Mouse (Mus musculus): ENCODE measurements around the gene Tmtc1.

Gene Tmtc1

GRCm38 (mm10) chr6:148241685-148242084 lies 202.5 kb downstream of the Tmtc1 start:
- no peak for DNase-seq (ENCODE audit: low spot score)

GRCm38 (mm10) chr6:148239311-148239710 lies 204.9 kb downstream of the Tmtc1 start:
- no peak for DNase-seq (ENCODE audit: low spot score)

- DNase-seq (ENCODE audit: low spot score): no peak
Observed at GRCm38 (mm10) chr6:148237453-148237852, 206.7 kb downstream of the Tmtc1 start.

- DNase-seq (ENCODE audit: low spot score): no peak
Observed at GRCm38 (mm10) chr6:148234105-148234828, 209.9 kb downstream of the Tmtc1 start.

DNA sequence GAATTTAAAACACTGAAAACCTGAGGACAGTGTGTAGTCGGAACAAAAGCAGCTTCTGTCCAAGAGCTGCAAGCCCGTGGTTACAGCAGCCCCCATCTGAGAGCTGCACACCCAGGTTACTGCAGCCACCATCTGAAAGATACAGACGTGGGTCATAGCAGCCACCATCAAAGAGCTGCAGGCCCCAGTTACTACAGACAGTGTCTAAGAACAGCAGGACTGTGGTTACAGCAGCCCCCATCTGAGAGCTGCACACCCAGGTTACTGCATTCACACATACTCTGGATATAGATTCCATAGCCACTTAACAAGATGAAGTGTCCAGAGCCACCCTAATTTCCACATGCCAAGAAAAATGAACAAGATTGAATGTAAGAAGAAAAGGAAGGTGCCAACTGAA lies 216.6 kb downstream of the Tmtc1 start:
- no peak for DNase-seq (ENCODE audit: low spot score)

DNA sequence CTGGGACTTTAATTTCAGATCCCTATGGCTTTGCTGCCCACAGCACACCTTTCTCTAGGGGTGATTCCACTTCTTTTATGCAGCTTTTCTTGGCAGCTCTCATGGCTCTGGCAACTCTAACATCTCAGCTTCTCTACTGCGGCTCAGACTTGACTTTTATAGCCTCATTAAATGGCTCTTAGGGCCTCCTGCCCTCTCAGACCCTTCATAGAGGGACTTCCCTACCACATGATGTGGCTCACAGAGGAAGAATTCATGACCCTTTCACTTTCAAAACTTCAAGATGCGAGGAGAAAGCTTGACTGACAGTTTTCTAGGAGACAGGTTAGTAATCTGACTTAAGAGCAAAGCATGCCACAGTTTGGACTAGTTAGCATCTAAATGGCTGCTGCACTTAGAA lies 221.5 kb downstream of the Tmtc1 start:
- no peak for DNase-seq (ENCODE audit: low spot score)

DNA sequence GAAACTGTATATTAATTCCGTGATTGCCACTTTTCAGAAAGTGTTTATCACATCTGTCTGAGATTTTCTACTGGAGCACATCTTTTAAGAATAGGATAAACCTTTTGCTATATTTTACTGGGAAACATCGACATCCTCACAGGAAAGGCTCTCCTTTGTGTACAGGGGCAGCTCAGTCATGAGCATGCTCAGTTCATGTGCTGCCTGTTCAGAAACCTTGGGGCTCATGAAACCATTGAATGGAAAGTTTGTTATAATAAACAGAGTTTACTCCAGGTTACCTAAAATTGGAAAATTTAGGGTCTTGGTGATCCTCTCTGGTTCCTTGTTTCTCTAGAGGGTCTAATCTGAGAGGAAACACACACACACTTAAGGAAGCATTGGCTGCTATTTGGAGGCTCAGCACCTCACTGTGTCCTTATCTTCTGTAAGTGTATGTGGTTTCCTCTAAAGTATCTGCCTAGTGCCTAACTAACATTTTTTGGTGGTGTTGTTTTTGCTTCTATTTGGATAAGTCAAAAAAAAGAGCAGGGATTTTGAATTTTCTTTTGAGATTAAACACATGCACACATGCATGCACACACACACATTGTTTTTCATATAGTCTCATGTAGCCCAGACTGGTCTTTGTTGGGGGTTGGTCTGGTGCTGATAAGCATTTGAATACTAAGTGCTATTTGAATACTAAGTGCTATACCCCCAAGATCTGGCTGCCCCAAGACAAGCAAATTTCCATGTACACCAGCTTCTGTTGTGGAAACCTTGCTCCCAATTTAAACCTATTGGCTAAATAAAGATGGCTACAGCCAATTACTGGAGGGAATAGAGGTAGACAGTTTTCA lies 225.7 kb downstream of the Tmtc1 start:
- no peak for DNase-seq (ENCODE audit: low spot score)

DNA sequence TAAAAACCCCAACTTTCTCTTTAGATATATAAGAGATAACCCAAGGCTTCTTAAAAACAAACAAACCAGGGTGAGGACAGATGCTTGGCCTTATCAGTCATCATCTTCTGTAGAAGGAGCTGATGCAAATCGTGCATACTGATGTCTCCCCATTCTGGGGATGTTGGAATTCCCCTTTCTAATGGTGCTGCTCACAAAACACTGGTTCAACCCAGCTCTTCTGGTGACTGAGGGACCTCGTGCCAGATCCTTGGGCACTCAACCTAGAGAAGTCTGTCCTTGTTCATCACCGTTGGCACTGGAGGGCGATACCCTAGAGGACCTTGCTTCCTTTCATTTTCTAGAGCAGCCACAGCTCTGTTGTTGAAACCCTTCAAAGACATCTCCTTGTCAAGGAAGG lies 227.4 kb downstream of the Tmtc1 start:
- no peak for DNase-seq (ENCODE audit: low spot score)

- peak; percentile 34 for DNase-seq (ENCODE audit: low spot score)
Observed at GRCm38 (mm10) chr6:148214765-148215164, 229.4 kb downstream of the Tmtc1 start.

DNA sequence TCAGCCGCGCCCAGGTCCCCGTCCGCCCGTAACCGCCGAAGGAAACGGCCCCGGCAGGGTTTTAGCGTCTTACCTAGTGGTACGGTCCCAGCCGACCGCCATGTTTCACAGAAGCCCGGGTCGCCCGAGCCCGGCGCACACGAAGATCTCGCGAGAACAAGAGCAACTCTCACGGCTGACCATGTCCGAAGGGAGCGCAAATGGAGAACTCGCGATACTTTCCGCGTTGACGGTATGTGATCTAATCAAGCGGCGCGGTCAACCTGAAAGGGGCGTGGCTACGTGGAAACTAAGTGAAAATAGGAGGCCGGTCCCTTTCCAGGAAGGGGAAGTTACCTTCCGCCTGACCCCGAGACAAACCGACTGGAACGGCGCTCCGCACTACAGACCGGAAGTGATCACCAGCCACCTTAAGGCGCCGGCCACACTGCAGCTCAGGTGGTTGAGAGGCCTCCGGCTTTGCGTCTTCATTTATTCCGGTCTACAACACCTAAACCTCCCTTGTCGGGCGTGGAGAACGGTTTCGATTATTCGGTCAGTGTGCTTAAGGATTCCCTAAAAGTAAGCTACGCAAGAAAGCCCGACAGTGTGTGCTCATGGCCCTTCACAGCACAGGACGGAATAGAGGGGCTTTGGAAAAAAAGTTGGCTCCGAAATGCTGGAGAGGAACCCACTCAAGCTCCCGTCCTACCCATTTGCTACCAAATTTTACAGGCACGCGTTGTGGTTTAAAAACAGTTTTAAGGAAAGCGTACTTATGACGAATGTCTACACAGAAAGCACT lies 232.1 kb downstream of the Tmtc1 start, which contains the start of gene Ergic2:
Gene Ergic2, minus strand, starts transcription at position 478 of the 784 bp plus-strand sequence.
- peak; percentile 95 for DNase-seq (ENCODE audit: low spot score)

DNA sequence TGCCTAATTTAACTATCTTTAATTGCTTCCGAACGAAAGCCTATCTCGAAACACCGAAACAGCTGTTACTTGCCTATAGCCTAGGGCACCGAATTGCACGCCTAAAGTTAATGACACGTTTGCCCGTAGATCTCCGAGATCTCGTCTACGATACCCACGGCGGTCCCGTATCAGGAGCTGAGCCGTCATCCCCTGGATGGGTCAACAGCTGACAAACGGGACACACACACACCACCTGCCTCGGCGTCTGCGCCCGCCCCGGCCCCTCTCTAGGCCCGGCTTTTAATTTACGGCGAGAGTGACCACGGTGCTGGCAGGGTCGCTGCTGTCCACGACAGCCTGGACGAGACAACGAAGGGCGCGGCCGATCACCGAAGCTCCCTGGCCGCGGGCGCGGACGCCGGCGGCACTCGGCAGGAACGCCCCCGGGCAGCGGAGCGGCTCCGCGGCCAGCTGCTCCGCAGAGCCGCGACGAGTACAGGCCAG lies 232.8 kb downstream of the Tmtc1 start:
- peak; percentile 16 for DNase-seq (ENCODE audit: low spot score)

DNA sequence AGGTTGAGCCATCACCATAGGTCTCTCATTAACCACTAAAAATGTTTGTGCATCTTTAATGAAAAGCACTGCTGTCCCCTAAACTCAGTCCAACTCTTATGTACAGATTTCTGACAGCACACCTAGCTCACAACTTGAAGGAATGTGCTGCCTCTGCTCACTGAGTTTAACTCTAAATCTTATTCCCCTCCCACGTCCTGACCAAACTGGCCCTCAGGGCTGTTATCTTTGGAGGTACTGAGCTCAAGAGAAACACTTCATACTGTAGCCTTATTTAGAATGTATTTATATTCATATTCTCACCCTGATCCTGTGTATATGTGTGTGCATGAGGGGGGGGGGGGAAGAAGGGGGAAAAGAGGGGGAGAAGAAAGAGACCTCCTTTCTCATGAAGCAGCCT lies 236.7 kb downstream of the Tmtc1 start:
- DNase-seq (ENCODE audit: low spot score): no peak

DNA sequence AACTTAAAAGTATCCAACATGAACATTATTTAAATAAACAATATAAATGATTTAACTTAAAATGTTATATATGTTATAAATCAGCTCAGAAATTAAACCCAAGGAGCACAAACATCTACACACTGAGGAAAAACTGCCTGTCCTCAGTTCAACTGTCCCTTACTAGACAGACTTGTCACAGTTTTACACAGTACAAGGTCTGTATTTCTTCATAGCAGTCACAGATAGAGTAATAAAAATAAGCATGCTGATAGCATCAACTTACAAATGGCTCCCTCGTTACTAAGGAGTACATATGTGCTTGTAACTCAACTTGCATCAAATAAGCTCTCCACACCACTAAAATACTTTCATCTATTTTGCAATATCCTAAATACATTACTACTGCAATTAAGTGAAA lies 239.1 kb downstream of the Tmtc1 start:
- no peak for DNase-seq (ENCODE audit: low spot score)

DNA sequence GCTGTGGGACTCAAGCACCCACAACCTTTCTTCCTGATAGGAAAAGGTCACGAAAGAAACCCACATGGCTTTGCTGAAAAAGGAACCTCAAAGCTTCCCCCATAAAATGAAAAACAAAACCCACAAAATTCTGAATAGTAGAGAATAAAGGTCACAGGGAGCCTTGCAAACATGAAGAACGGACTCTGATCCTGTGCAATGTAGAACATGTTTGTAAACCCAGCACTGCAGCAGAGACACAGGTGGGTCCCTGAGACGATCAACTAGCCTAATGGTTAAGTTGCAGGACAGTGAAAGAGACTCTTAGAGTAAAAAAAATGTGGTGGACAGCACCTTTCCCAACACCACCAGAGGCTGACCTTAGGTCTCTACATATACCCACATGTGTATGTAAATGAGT lies 244.5 kb downstream of the Tmtc1 start:
- DNase-seq (ENCODE audit: low spot score): no peak

- no peak for DNase-seq (ENCODE audit: low spot score)
Observed at GRCm38 (mm10) chr6:148199177-148199576, 245.0 kb downstream of the Tmtc1 start.

DNA sequence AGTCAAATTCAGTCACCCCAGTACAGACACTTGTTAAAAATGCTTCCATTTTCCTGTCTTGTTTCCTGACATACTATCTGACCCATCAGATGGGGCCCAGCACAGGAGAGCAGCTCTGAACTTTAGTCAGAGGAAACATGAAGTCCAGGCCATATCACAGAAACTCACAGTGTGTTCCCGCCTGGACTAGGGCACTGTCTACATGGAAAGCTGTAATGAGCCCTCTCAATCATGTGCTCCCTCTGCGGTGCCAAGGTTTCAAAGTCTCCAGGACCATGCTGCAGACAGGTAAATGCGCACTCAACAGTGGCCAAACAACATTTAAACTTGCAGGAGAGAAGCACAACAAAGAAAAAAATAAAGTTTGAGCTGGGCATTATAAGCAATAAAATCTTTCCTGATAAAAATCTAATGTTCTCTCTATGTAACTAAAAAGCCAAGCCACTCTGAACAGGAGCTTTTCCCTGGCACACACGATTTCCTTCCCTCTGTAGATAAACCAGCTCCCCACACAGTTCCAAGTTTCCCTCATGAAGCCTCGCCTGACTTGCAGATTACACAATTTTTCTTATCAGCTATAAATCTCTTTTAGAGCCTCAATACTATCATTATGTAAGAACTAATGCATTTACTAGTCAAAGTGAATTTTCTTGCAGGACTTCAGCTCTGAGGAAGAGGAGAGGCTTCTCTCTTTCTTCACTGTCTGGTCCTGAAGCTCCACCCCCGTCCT lies 250.1 kb downstream of the Tmtc1 start:
- no peak for DNase-seq (ENCODE audit: low spot score)

DNA sequence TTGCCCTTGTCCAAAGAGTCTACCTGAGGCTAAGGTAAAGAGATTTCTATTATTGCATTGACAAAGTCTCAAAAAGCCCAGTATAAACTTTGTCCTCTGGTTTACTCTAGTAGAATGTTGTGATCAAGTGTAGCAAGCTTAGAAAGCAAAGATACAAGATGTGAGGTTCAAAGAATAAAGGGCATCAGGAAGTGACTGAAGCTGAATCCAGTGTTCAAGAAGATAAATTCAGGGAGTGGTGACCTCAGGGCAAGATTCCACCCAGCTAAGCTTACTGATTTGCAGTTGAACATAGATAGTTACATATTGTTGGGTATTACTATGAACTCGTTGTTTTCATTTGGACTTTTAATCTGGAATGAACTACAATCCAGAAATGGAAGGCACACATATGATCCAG lies 258.5 kb downstream of the Tmtc1 start:
- no peak for DNase-seq (ENCODE audit: low spot score)
